Mouse (Mus musculus) intestine, embryonic 14.5 days (tissue): ENCODE measurements around the gene Epn2. TPM values are rescaled to one million over a fixed set of nuclear protein-coding genes. Genes with fewer than 3 reads are reported as not detected.

ENCODE experiments used
- ATAC-seq: fragments of 200-750 bp; cut with Nextera tagmentation; replicated peaks from 2 replicates; pipeline ENCODE4 v1.8.0; 2017; ENCODE audit warnings: low read depth, moderate number of reproducible peaks, moderate TSS enrichment, moderate library complexity; ENCODE audit not compliant: low FRiP score, low TSS enrichment
- DNase-seq: peaks from one replicate; pipeline ENCODE4 v3.0.0-alpha.2; 2018; ENCODE audit warnings: low spot score
- H3K27ac ChIP-seq: fragments of 300-500 bp; sonication (generic); 2 replicates; pipeline ENCODE4 v1.5.1; 2014; ENCODE audit warnings: low read depth, mild to moderate bottlenecking, control low read depth
- H3K27me3 ChIP-seq: fragments of 300-500 bp; sonication (generic); replicated peaks from 2 replicates; pipeline ENCODE4 v1.6.1; 2014; ENCODE audit warnings: low read length, control low read depth; ENCODE audit not compliant: control insufficient read depth, insufficient read depth
- H3K36me3 ChIP-seq: fragments of 300-500 bp; sonication (generic); 2 replicates; pipeline ENCODE4 v1.6.1; 2014; ENCODE audit warnings: low read length, control low read depth; ENCODE audit not compliant: control insufficient read depth, insufficient read depth
- H3K4me1 ChIP-seq: fragments of 300-500 bp; sonication (generic); replicated peaks from 2 replicates; pipeline ENCODE4 v1.6.1; 2014; ENCODE audit warnings: low read length, control low read depth, mixed read lengths; ENCODE audit not compliant: control insufficient read depth, insufficient read depth
- H3K4me2 ChIP-seq: fragments of 300-500 bp; sonication (generic); 2 replicates; pipeline ENCODE4 v1.6.1; 2014; ENCODE audit warnings: low read length
- H3K4me3 ChIP-seq: fragments of 300-500 bp; sonication (generic); 2 replicates; pipeline ENCODE4 v1.5.1; 2014; ENCODE audit warnings: low read depth, low read length, control low read depth, mixed read lengths
- H3K9ac ChIP-seq: fragments of 300-500 bp; sonication (generic); 2 replicates; pipeline ENCODE4 v1.6.1; 2014; ENCODE audit warnings: mild to moderate bottlenecking, low read length
- H3K9me3 ChIP-seq: fragments of 300-500 bp; sonication (generic); 2 replicates; pipeline ENCODE4 v1.6.1; 2016; ENCODE audit warnings: low read length, control low read depth; ENCODE audit not compliant: control insufficient read depth
- WGBS: fragments of 180-500 bp; shearing (Covaris S2); extraction: QIAGEN DNeasy Blood & Tissue Kit; methylation state at CpG from one replicate; pipeline ENCODE4 v1.1.7; 2014; 5-methylcytosine and 5-hydroxymethylcytosine counted together
- polyA plus RNA-seq: library from polyadenylated mRNA; unstranded; fragments of >200 nt; fragmentation: Nextera tagmentation; extraction: Ambion mirVana; gene quantifications from 2 replicates; pipeline ENCODE4 v1.2.1, GENCODE M21; 2014

Gene Epn2
- polyA plus RNA-seq, 1 experiment from 2014 or later, result 23.5 TPM

DNA sequence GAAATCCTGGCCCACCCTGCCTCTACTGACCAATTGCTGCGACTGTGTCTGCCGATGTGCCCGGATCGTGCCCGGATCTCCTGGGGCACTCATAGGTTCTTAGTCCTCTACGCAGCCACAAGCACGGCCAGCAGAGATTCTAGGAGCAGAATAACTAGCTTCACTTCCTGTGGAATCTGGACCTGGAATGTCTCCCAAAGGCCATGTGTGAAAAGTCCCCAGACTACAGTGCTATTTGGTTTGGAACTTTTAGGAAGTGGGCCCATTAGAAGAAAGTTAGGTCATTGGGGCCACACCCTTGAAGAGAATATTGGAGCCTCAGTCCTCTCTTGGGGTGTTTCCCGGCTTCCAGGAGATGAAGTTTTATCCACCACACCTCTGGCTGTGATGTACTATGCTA lies 38.6 kb upstream of the Epn2 start:
- DNase-seq, result no peak
- ATAC-seq, result no peak
- Histone ChIP-seq H3K4me3 (no peak overlapping the region), H3K9me3 (no peaks in the 10 kb centered on the region), H3K27me3 (no peaks in the 10 kb centered on the region), H3K36me3 (no peaks in the 10 kb centered on the region), H3K27ac (no peak overlapping the region), H3K9ac (no peak overlapping the region), H3K4me1 (peaks cover 11% of the 10 kb centered on the region), H3K4me2 (no peak overlapping the region)
- WGBS, result 85% methylated on average over 8 of the region's 8 CpGs

DNA sequence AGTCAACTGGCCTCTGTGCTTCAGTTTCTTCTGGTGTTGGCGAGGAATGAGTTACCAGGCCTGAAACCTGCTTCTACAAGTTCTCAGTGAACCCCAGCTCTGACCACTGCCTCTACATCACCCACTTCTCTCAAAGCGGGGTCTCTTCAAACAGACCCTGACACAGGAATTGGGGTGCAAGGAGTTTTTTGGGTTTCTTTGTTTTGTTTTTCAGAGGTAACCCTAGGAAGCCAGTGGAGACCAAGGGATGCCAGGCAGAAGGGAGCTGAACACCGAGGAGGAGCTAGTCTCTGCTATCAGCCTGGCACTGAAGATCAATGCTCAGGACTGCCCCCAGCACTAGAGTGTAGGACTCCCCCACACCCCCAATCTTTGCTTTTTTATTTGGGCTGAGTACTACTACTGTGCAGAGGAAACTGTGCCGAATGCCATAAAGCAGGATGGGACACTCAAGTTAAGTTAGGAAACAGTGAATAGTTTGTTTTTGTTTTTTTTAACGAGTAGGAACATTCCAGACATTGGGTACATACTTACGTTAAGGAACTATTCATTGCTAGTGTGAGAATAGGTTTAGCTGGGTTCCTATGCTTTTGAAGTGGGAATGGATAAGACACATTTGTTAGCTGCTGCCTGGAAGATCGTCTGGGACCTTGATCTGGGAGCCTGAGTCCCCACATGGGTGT lies 37.9 kb upstream of the Epn2 start:
- Histone ChIP-seq H3K4me1 (peaks cover 11% of the 10 kb centered on the region), H3K36me3 (no peaks in the 10 kb centered on the region), H3K27me3 (no peaks in the 10 kb centered on the region), H3K4me3 (no peak overlapping the region), H3K9ac (no peak overlapping the region), H3K9me3 (no peaks in the 10 kb centered on the region), H3K27ac (no peak overlapping the region), H3K4me2 (no peak overlapping the region)
- no peak for DNase-seq
- no peak for ATAC-seq
- WGBS, result 75% methylated on average over 7 of the region's 7 CpGs

- 74% methylated on average over 9 of the region's 9 CpGs for WGBS
- no peak overlapping the region for H3K4me3 ChIP-seq
- H3K4me1 ChIP-seq, result peaks cover 11% of the 10 kb centered on the region
- H3K27me3 ChIP-seq, result no peaks in the 10 kb centered on the region
- DNase-seq (no peak), ATAC-seq (no peak)
- peak overlapping the region; percentile 46; the same call in 1 of the 2 replicates for H3K4me2 ChIP-seq
- no peaks in the 10 kb centered on the region for H3K9me3 ChIP-seq
- no peak overlapping the region for H3K27ac ChIP-seq
- no peaks in the 10 kb centered on the region for H3K36me3 ChIP-seq
- H3K9ac ChIP-seq, result no peak overlapping the region
Measured at GRCm38 (mm10) chr11:61616523-61617292, 37.2 kb upstream of the Epn2 start.

DNA sequence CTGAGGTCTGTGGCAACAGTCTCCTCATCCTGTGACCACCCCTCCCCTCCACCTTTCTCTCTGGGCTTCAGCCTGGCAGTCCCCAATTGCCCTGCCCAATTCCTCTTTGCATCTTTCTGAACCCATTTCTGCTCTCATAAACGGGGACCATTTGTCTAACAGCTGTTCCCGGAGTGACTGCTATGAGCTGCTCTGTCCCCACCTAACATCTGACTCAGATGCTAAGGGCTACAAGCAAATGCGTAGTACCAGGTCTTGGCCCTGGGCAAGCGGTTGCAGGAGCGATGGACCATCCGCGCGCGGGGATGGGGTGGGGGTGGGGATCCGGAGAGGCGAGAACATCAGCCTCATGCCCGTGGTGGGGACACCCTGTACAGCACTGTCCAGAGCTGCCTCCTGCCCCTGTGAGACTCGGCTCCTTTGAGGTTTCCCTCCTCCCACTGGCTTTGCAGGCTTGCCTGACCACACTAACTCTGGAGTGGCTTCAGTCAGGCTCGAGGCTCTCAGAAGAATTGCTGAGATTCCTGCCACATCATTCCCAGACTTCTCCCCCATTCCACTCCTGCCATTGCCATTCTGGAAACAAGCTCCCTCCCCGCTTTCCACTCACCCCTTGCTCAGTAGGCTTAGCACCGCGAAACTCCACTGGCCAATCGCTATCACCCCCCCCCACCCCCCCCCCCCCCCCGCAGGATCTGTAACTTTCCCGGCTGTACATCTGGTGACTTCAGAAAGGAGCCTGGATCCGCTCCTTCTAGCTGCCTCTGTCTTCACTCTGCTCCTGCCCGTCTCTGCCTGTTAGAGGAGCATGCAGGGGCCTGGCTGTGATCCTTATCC lies 36.4 kb upstream of the Epn2 start:
- Histone ChIP-seq H3K9me3 (no peaks in the 10 kb centered on the region), H3K27ac (peak overlapping the region; percentile 33; the same call in 1 of the 2 replicates), H3K4me1 (peaks cover 11% of the 10 kb centered on the region), H3K9ac (peak overlapping the region; percentile 25; the same call in 1 of the 2 replicates), H3K27me3 (no peaks in the 10 kb centered on the region), H3K4me2 (peak overlapping the region; percentile 46), H3K4me3 (peak overlapping the region; percentile 15; the same call in 1 of the 2 replicates), H3K36me3 (no peaks in the 10 kb centered on the region)
- ATAC-seq (no peak), DNase-seq (peak; percentile 60)
- WGBS, result 12% methylated on average over 21 of the region's 22 CpGs

- Histone ChIP-seq H3K9me3 (no peaks in the 10 kb centered on the region), H3K4me3 (no peak overlapping the region), H3K4me2 (no peak overlapping the region), H3K27me3 (no peaks in the 10 kb centered on the region), H3K4me1 (peaks cover 11% of the 10 kb centered on the region), H3K27ac (no peak overlapping the region), H3K9ac (no peak overlapping the region), H3K36me3 (no peaks in the 10 kb centered on the region)
- no peak for DNase-seq
- 43% methylated on average over 5 of the region's 5 CpGs for WGBS
- no peak for ATAC-seq
Measured at GRCm38 (mm10) chr11:61614401-61614800, 34.9 kb upstream of the Epn2 start.

DNA sequence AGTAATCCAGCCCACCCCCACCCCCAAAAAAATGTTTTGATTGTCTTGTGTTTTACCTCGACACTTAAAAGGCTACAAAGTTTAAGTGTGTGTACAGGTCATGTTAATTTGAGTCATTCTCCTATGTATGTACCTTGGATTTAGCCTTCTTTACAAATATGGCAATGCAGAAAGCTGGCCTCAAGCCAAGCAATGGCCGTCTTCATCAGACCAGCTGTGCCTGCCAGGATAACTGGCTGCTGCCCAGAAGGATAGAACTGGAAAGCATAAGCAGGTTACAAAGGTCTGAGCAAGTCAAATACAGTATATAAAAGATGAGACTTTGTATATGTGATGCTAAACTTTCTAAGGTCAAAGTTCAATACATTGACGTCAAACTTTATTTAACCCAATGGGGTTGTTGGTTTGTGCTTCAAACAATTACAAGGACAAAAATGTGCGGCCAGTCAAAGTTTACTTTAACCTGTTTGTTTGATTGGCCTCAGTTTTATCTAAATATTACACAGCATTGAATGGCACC lies 32.7 kb upstream of the Epn2 start:
- DNase-seq (no peak), ATAC-seq (no peak)
- no peak overlapping the region for H3K27ac ChIP-seq
- no peaks in the 10 kb centered on the region for H3K27me3 ChIP-seq
- H3K9me3 ChIP-seq, result no peaks in the 10 kb centered on the region
- H3K9ac ChIP-seq, result no peak overlapping the region
- no peaks in the 10 kb centered on the region for H3K36me3 ChIP-seq
- peaks cover 11% of the 10 kb centered on the region for H3K4me1 ChIP-seq
- H3K4me3 ChIP-seq, result no peak overlapping the region
- H3K4me2 ChIP-seq, result no peak overlapping the region
- WGBS, result 49% methylated on average over 4 of the region's 4 CpGs

GRCm38 (mm10) chr11:61611197-61611596 lies 31.7 kb upstream of the Epn2 start:
- 76% methylated on average over 3 of the region's 3 CpGs for WGBS
- DNase-seq, result no peak
- H3K9ac ChIP-seq, result no peak overlapping the region
- H3K4me3 ChIP-seq, result no peak overlapping the region
- H3K9me3 ChIP-seq, result no peaks in the 10 kb centered on the region
- H3K27me3 ChIP-seq, result no peaks in the 10 kb centered on the region
- H3K4me2 ChIP-seq, result no peak overlapping the region
- H3K27ac ChIP-seq, result no peak overlapping the region
- peaks cover 11% of the 10 kb centered on the region for H3K4me1 ChIP-seq
- H3K36me3 ChIP-seq, result no peaks in the 10 kb centered on the region
- no peak for ATAC-seq

- Histone ChIP-seq H3K4me1 (no peaks in the 10 kb centered on the region), H3K9ac (no peak overlapping the region), H3K4me2 (no peak overlapping the region), H3K4me3 (no peak overlapping the region), H3K36me3 (no peaks in the 10 kb centered on the region), H3K27me3 (no peaks in the 10 kb centered on the region), H3K9me3 (no peaks in the 10 kb centered on the region), H3K27ac (no peak overlapping the region)
- DNase-seq, result no peak
- 78% methylated on average over 4 of the region's 4 CpGs for WGBS
- no peak for ATAC-seq
Measured at GRCm38 (mm10) chr11:61608072-61608471, 28.6 kb upstream of the Epn2 start.
